Mouse (Mus musculus): ENCODE measurements at regions not wholly inside any gene's neighbourhood (a gene's known extent, or its start where the extent isn't known, plus 50 kb on each side); places are given as distances from the start of the nearest gene placed in this dataset.

GRCm38 (mm10) chr4:90860854-90861253 lies 539.7 kb downstream of the Elavl2 start:
- TF ChIP-seq GATA4 (IDR thresholded peaks at IDR 0.05; ENCODE audit: insufficient replicate concordance, low read length) = no peak

DNA sequence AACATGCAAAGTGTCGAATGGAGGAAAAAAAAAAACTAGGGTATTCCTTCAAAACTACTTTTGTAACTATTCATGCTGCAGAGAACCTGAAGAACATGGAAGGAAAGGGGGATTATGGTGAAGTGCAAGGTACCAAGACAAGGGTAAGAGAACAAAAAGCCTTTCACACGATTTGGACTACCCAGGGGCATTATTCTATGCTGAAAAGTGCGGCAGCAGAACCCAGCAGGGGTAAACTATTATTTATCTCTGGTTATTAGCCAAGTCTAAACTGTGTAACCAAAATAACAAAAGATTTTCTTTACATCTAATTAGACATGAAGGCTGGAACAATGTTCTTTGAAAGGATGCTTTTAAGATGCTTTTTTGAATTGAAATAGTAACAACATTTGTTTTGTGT lies 560.8 kb downstream of the Elavl2 start:
- TF ChIP-seq GATA4 (IDR thresholded peaks at IDR 0.05; ENCODE audit: insufficient replicate concordance, low read length) = no peak

GRCm38 (mm10) chr4:90799078-90799477 lies 580.5 kb downstream of the Zfp352 start:
- no peak for TF ChIP-seq GATA4 (IDR thresholded peaks at IDR 0.05; ENCODE audit: insufficient replicate concordance, low read length)

- TF ChIP-seq GATA4 (IDR thresholded peaks at IDR 0.05; ENCODE audit: insufficient replicate concordance, low read length) = no peak
Measured at GRCm38 (mm10) chr4:90798637-90799036, 580.0 kb downstream of the Zfp352 start.

GRCm38 (mm10) chr4:90797472-90797871 lies 578.9 kb downstream of the Zfp352 start:
- TF ChIP-seq GATA4 (IDR thresholded peaks at IDR 0.05; ENCODE audit: insufficient replicate concordance, low read length) = no peak
